Mouse (Mus musculus): ENCODE data around the gene Dmrtc1c1.
"Not testable (repeated sequence)": the region's sequence is repeated elsewhere in the genome, so short reads cannot be mapped to it uniquely, and the experiment has no call there.

The Dmrtc1c1 gene

DNA sequence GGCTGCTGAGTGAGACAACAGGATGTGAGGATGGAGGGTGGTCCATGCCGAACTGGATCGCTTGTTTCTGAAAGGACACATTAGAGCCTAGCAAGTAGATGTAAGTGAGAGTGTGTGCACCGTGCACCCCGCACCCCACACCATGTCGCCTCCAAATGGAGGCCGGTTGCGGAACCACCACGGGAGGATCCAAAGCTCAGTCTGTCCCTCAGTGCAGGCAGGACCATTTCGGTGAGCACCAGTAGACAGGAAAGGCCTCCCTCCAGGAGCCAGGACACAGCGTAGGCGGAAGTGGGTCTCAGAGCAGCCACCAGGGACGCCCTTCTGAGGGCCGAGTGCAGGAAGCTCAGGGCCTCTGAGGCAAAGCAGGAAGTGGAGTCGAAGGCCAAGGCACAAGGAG is at the start of gene Dmrtc1c1:
Dmrtc1c1 (plus strand) TSS at position 301 of the 400 bp plus-strand sequence.
- not testable (repeated sequence) for DNase-seq (ENCODE audit: low spot score in 2 of 2)

DNA sequence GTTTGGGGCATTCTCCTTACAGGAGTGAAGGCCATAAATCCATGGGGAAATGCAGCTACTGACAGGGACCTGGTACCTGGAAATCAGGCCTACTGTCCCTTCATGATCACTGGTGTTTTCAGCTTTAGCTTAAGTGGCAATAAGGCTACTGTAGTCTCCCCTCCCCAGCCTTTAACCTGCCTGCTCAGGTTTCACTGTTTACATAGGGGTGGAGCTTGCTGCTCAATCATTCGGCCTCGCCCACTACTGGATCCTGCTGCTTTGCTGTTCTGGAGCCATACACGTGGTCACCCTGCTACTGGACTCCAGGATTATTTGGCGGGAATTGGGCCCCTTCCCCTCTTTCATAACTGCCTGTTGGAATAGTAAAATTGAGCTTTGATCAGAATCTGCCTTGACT is 36.9 kb upstream of the Dmrtc1c1 start:
- no peak for DNase-seq (ENCODE audit: low spot score in 2 of 2)

DNA sequence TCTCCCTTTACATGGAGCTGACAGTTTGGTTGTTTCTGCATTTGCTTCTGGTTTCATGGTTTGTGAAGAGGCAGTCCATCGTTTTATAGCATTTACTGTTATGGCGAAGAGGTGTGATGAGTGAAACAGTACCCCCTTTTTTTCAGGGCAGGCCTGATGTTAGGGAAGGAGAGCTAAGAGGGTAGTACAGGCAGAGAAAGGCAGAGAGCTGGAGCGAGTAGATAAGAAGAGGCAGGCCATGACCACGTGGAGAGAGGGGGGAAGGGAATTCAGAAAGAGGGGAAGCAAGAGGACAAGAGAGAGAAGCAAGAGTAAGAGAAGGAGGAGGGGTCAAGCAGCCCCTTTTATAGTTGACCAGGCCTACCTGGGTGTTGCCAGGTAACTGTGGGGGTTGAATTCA is 9.5 kb downstream of the Dmrtc1c1 start:
- no peak for DNase-seq (ENCODE audit: low spot score in 2 of 2)

DNA sequence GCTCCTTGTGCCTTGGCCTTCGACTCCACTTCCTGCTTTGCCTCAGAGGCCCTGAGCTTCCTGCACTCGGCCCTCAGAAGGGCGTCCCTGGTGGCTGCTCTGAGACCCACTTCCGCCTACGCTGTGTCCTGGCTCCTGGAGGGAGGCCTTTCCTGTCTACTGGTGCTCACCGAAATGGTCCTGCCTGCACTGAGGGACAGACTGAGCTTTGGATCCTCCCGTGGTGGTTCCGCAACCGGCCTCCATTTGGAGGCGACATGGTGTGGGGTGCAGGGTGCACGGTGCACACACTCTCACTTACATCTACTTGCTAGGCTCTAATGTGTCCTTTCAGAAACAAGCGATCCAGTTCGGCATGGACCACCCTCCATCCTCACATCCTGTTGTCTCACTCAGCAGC is 51.8 kb downstream of the Dmrtc1c1 start, which contains the start of gene Dmrtc1c2:
Dmrtc1c2 (minus strand) TSS at position 101 of the 400 bp plus-strand sequence.
- DNase-seq (ENCODE audit: low spot score in 2 of 2), result not testable (repeated sequence)

Measured in cerebellum, postnatal 4 days (tissue).